Mouse (Mus musculus): Measurements from ENCODE around the gene Cryl1. TPM values are rescaled to one million over a fixed set of nuclear protein-coding genes. Genes with fewer than 3 reads are reported as not detected.

Cryl1 gene
- 52.6 and 67.9 TPM in 2 replicates for polyA plus RNA-seq (2012; rRNA removed)

- DNase-seq (ENCODE audit: low spot score), result peak; percentile 92
Measured at GRCm38 (mm10) chr14:57398065-57398757, at the start of gene Cryl1. Gene Cryl1 (minus strand): TSS chr14:57398529.

GRCm38 (mm10) chr14:57430451-57430850 lies 32.1 kb upstream of the Cryl1 start:
- no peak for DNase-seq (ENCODE audit: low spot score)

GRCm38 (mm10) chr14:57424212-57424561 lies 25.9 kb upstream of the Cryl1 start:
- DNase-seq (ENCODE audit: low spot score), result no peak

GRCm38 (mm10) chr14:57423432-57424211 lies 25.3 kb upstream of the Cryl1 start, which contains the start of gene Ift88:
Gene Ift88 (plus strand): TSS chr14:57424062.
- peak; percentile 91 for DNase-seq (ENCODE audit: low spot score)

GRCm38 (mm10) chr14:57417187-57417586 lies 18.9 kb upstream of the Cryl1 start:
- no peak for DNase-seq (ENCODE audit: low spot score)

GRCm38 (mm10) chr14:57412166-57412565 lies 13.8 kb upstream of the Cryl1 start:
- DNase-seq (ENCODE audit: low spot score), result no peak

GRCm38 (mm10) chr14:57409106-57409505 lies 10.8 kb upstream of the Cryl1 start:
- DNase-seq (ENCODE audit: low spot score), result no peak

- DNase-seq (ENCODE audit: low spot score), result no peak
Measured at GRCm38 (mm10) chr14:57408100-57408499, 9.8 kb upstream of the Cryl1 start.

- DNase-seq (ENCODE audit: low spot score), result no peak
Measured at GRCm38 (mm10) chr14:57407039-57407987, 9.0 kb upstream of the Cryl1 start.

GRCm38 (mm10) chr14:57402815-57403214 lies 4.5 kb upstream of the Cryl1 start:
- no peak for DNase-seq (ENCODE audit: low spot score)

- no peak for DNase-seq (ENCODE audit: low spot score)
Measured at GRCm38 (mm10) chr14:57398813-57399427, 591 bp upstream of the Cryl1 start.

- no peak for DNase-seq (ENCODE audit: low spot score)
Measured at GRCm38 (mm10) chr14:57397221-57397620, 1.1 kb downstream of the Cryl1 start.

- no peak for DNase-seq (ENCODE audit: low spot score)
Measured at GRCm38 (mm10) chr14:57395470-57395869, 2.9 kb downstream of the Cryl1 start.

GRCm38 (mm10) chr14:57392278-57392677 lies 6.1 kb downstream of the Cryl1 start:
- no peak for DNase-seq (ENCODE audit: low spot score)

- no peak for DNase-seq (ENCODE audit: low spot score)
Measured at GRCm38 (mm10) chr14:57391621-57392020, 6.7 kb downstream of the Cryl1 start.

GRCm38 (mm10) chr14:57386758-57387561 lies 11.4 kb downstream of the Cryl1 start:
- DNase-seq (ENCODE audit: low spot score), result no peak

- no peak for DNase-seq (ENCODE audit: low spot score)
Measured at GRCm38 (mm10) chr14:57385667-57386066, 12.7 kb downstream of the Cryl1 start.

GRCm38 (mm10) chr14:57377531-57377930 lies 20.8 kb downstream of the Cryl1 start:
- DNase-seq (ENCODE audit: low spot score), result no peak

GRCm38 (mm10) chr14:57376956-57377355 lies 21.4 kb downstream of the Cryl1 start:
- DNase-seq (ENCODE audit: low spot score), result no peak

- DNase-seq (ENCODE audit: low spot score), result no peak
Measured at GRCm38 (mm10) chr14:57376016-57376415, 22.3 kb downstream of the Cryl1 start.

- DNase-seq (ENCODE audit: low spot score), result no peak
Measured at GRCm38 (mm10) chr14:57375205-57375604, 23.1 kb downstream of the Cryl1 start.
